Mouse (Mus musculus): Measurements from ENCODE around the gene Zfp575. TPM values are rescaled to one million over a fixed set of nuclear protein-coding genes. Genes with fewer than 3 reads are reported as not detected.

The Zfp575 gene
- total RNA-seq, 1 experiment from 2014 or later, result not detected

GRCm38 (mm10) chr7:24608017-24608416 lies 20.6 kb upstream of the Zfp575 start:
- peak; percentile 83 for ATAC-seq (replicated peaks; ENCODE audit: insufficient number of reproducible peaks, low FRiP score, low TSS enrichment, poor library complexity, severe bottlenecking)

GRCm38 (mm10) chr7:24606046-24606445 lies 18.6 kb upstream of the Zfp575 start:
- no peak for ATAC-seq (replicated peaks; ENCODE audit: insufficient number of reproducible peaks, low FRiP score, low TSS enrichment, poor library complexity, severe bottlenecking)

- ATAC-seq (replicated peaks; ENCODE audit: insufficient number of reproducible peaks, low FRiP score, low TSS enrichment, poor library complexity, severe bottlenecking), result no peak
These were observed 18.1 kb upstream of the Zfp575 start for GRCm38 (mm10) chr7:24605561-24605960.

GRCm38 (mm10) chr7:24600941-24601597 lies 13.6 kb upstream of the Zfp575 start:
- peak; percentile 98 for ATAC-seq (replicated peaks; ENCODE audit: insufficient number of reproducible peaks, low FRiP score, low TSS enrichment, poor library complexity, severe bottlenecking)

GRCm38 (mm10) chr7:24599211-24600067 lies 12.0 kb upstream of the Zfp575 start:
- no peak for ATAC-seq (replicated peaks; ENCODE audit: insufficient number of reproducible peaks, low FRiP score, low TSS enrichment, poor library complexity, severe bottlenecking)

- ATAC-seq (replicated peaks; ENCODE audit: insufficient number of reproducible peaks, low FRiP score, low TSS enrichment, poor library complexity, severe bottlenecking), result no peak
These were observed 10.7 kb upstream of the Zfp575 start for GRCm38 (mm10) chr7:24598121-24598520.

- ATAC-seq (replicated peaks; ENCODE audit: insufficient number of reproducible peaks, low FRiP score, low TSS enrichment, poor library complexity, severe bottlenecking), result no peak
These were observed 8.0 kb upstream of the Zfp575 start for GRCm38 (mm10) chr7:24595464-24595863.

- no peak for ATAC-seq (replicated peaks; ENCODE audit: insufficient number of reproducible peaks, low FRiP score, low TSS enrichment, poor library complexity, severe bottlenecking)
These were observed 6.9 kb upstream of the Zfp575 start for GRCm38 (mm10) chr7:24594309-24594803.

- ATAC-seq (replicated peaks; ENCODE audit: insufficient number of reproducible peaks, low FRiP score, low TSS enrichment, poor library complexity, severe bottlenecking), result peak; percentile 59; the same call in 1 of the 2 replicates
These were observed 6.3 kb upstream of the Zfp575 start for GRCm38 (mm10) chr7:24593621-24594308.

GRCm38 (mm10) chr7:24592781-24593180 lies 5.3 kb upstream of the Zfp575 start:
- ATAC-seq (replicated peaks; ENCODE audit: insufficient number of reproducible peaks, low FRiP score, low TSS enrichment, poor library complexity, severe bottlenecking), result no peak

- ATAC-seq (replicated peaks; ENCODE audit: insufficient number of reproducible peaks, low FRiP score, low TSS enrichment, poor library complexity, severe bottlenecking), result no peak
These were observed 4.7 kb upstream of the Zfp575 start for GRCm38 (mm10) chr7:24592163-24592562.

- no peak for ATAC-seq (replicated peaks; ENCODE audit: insufficient number of reproducible peaks, low FRiP score, low TSS enrichment, poor library complexity, severe bottlenecking)
These were observed 4.3 kb upstream of the Zfp575 start for GRCm38 (mm10) chr7:24591735-24592134.

GRCm38 (mm10) chr7:24588336-24588735 lies 895 bp upstream of the Zfp575 start:
- ATAC-seq (replicated peaks; ENCODE audit: insufficient number of reproducible peaks, low FRiP score, low TSS enrichment, poor library complexity, severe bottlenecking), result no peak

GRCm38 (mm10) chr7:24586828-24587227 lies 613 bp downstream of the Zfp575 start:
- no peak for ATAC-seq (replicated peaks; ENCODE audit: insufficient number of reproducible peaks, low FRiP score, low TSS enrichment, poor library complexity, severe bottlenecking)

- ATAC-seq (replicated peaks; ENCODE audit: insufficient number of reproducible peaks, low FRiP score, low TSS enrichment, poor library complexity, severe bottlenecking), result no peak
These were observed 1.4 kb downstream of the Zfp575 start for GRCm38 (mm10) chr7:24585995-24586394.

- no peak for ATAC-seq (replicated peaks; ENCODE audit: insufficient number of reproducible peaks, low FRiP score, low TSS enrichment, poor library complexity, severe bottlenecking)
These were observed 2.6 kb downstream of the Zfp575 start for GRCm38 (mm10) chr7:24584876-24585275.

GRCm38 (mm10) chr7:24577811-24578210 lies 9.6 kb downstream of the Zfp575 start:
- ATAC-seq (replicated peaks; ENCODE audit: insufficient number of reproducible peaks, low FRiP score, low TSS enrichment, poor library complexity, severe bottlenecking), result no peak

GRCm38 (mm10) chr7:24574224-24574796 lies 13.1 kb downstream of the Zfp575 start:
- no peak for ATAC-seq (replicated peaks; ENCODE audit: insufficient number of reproducible peaks, low FRiP score, low TSS enrichment, poor library complexity, severe bottlenecking)

GRCm38 (mm10) chr7:24572455-24572854 lies 15.0 kb downstream of the Zfp575 start:
- no peak for ATAC-seq (replicated peaks; ENCODE audit: insufficient number of reproducible peaks, low FRiP score, low TSS enrichment, poor library complexity, severe bottlenecking)

All from monocyte, adult 5-6 weeks (primary cell).